Mouse (Mus musculus): ENCODE results near the gene Zmynd15. TPM values are rescaled to one million over a fixed set of nuclear protein-coding genes. Genes with fewer than 3 reads are reported as not detected.
A peak's percentile ranks its signal among the peaks of the same experiment; 100 is the strongest.

The Zmynd15 gene
- polyA plus RNA-seq (2012; rRNA removed) (0.28 and 0.31 TPM in 2 replicates), polyA plus RNA-seq (2014; fragmentation: Nextera tagmentation; extraction: Ambion mirVana) (0.10 and 0.29 TPM in 2 replicates)

GRCm38 (mm10) chr11:70458688-70459600 is at the start of gene Zmynd15:
Gene Zmynd15 (plus strand): TSS chr11:70459433.
- peak within 1 kb of the TSS; percentile 37 to 50 for H3K4me3 ChIP-seq (ENCODE audit: insufficient read depth in 1 of 2, low read depth in 2 of 2, low read length in 2 of 2)
- H3K36me3 ChIP-seq (replicated peaks; ENCODE audit: control insufficient read depth, insufficient read depth, low read depth): no peaks in the 10 kb centered on the region
- H3K4me2 ChIP-seq (ENCODE audit: low read depth): peak within 1 kb of the TSS; percentile 61
- TF ChIP-seq CTCF (IDR thresholded peaks at IDR 0.05; ENCODE audit: low read depth) (no peak), EP300 (IDR thresholded peaks at IDR 0.05; ENCODE audit: low read depth) (no peak)
- DNase-seq (ENCODE audit: low read depth in 3 of 3, low spot score in 3 of 3): no peak
- no peaks in the 10 kb centered on the region for H3K9me3 ChIP-seq (ENCODE audit: control insufficient read depth, low read length)
- H3K27me3 ChIP-seq (ENCODE audit: control insufficient read depth, insufficient read depth, low read length): peaks cover 23% of the 10 kb centered on the region
- ATAC-seq (ENCODE audit: insufficient read depth): no peak
- no peak within 1 kb of the TSS for H3K9ac ChIP-seq (replicated peaks)
- no peak within 1 kb of the TSS for H3K27ac ChIP-seq
- WGBS (ENCODE audit: insufficient replicate concordance): 17% methylated on average over 32 of the region's 32 CpGs
- 0 out of 4 replicates have a peak, but pooled peaks cover 0 to 2% of the 10 kb centered on the region in 2 experiments for H3K4me1 ChIP-seq (replicated peaks; ENCODE audit: control insufficient read depth in 2 of 2, insufficient read depth in 2 of 2, low read length in 1 of 2)

- H3K4me3 ChIP-seq (ENCODE audit: insufficient read depth in 1 of 2, low read depth in 2 of 2, low read length in 2 of 2): peak within 1 kb of the TSS; percentile 86 to 90
- ATAC-seq (ENCODE audit: insufficient read depth): peak; percentile 91
- H3K9ac ChIP-seq (replicated peaks): peak within 1 kb of the TSS; percentile 91
- WGBS (ENCODE audit: insufficient replicate concordance): under 1% methylated on average over 59 of the region's 59 CpGs
- peaks cover 7 to 18% of the 10 kb centered on the region in 2 experiments; a peak in 3 of 4 replicates for H3K4me1 ChIP-seq (replicated peaks; ENCODE audit: control insufficient read depth in 2 of 2, insufficient read depth in 2 of 2, low read length in 1 of 2)
- H3K4me2 ChIP-seq (ENCODE audit: low read depth): peak within 1 kb of the TSS; percentile 80
- no peaks in the 10 kb centered on the region for H3K27me3 ChIP-seq (ENCODE audit: control insufficient read depth, insufficient read depth, low read length)
- peaks cover 7% of the 10 kb centered on the region for H3K36me3 ChIP-seq (replicated peaks; ENCODE audit: control insufficient read depth, insufficient read depth, low read depth)
- TF ChIP-seq CTCF (IDR thresholded peaks at IDR 0.05; ENCODE audit: low read depth) (peak; percentile 20; the same call in 1 of the 2 replicates), EP300 (IDR thresholded peaks at IDR 0.05; ENCODE audit: low read depth) (no peak)
- DNase-seq (ENCODE audit: low read depth in 3 of 3, low spot score in 3 of 3): peak; percentile 66 to 72 (median 70)
- H3K9me3 ChIP-seq (ENCODE audit: control insufficient read depth, low read length): no peaks in the 10 kb centered on the region
- peak within 1 kb of the TSS; percentile 43 for H3K27ac ChIP-seq
Measured at GRCm38 (mm10) chr11:70409594-70410296, 49.5 kb upstream of the Zmynd15 start, which contains the start of gene Pelp1. Gene Pelp1 (minus strand): TSS chr11:70410031.

DNA sequence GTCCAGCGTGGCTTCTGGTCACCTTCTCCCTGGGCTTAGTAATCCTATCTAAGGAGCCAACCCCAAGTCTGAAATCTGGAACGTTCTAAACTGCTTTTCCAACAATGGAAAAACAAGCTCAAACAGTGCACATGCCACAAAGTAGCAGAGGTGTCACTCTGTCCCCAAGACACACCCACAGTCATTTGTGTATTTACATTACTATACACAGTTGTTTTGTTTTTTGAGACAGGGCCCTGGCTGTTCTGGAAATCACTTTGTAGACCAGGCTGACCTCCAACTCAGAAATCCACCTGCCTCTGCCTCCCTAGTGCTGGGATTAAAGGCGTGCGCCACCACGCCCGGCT is 49.0 kb upstream of the Zmynd15 start:
- H3K4me1 ChIP-seq (replicated peaks; ENCODE audit: control insufficient read depth in 2 of 2, insufficient read depth in 2 of 2, low read length in 1 of 2): peaks cover 7 to 18% of the 10 kb centered on the region in 2 experiments; a peak in 3 of 4 replicates
- H3K4me3 ChIP-seq (ENCODE audit: insufficient read depth in 1 of 2, low read depth in 2 of 2, low read length in 2 of 2): peak overlapping the region; percentile 86 to 90
- TF ChIP-seq EP300 (IDR thresholded peaks at IDR 0.05; ENCODE audit: low read depth): no peak
- no peak for TF ChIP-seq CTCF (IDR thresholded peaks at IDR 0.05; ENCODE audit: low read depth)
- WGBS (ENCODE audit: insufficient replicate concordance): 42% methylated on average over 6 of the region's 6 CpGs
- ATAC-seq (ENCODE audit: insufficient read depth) (peak; percentile 44), DNase-seq (ENCODE audit: low read depth in 3 of 3, low spot score in 3 of 3) (no peak)
- no peaks in the 10 kb centered on the region for H3K27me3 ChIP-seq (ENCODE audit: control insufficient read depth, insufficient read depth, low read length)
- H3K9ac ChIP-seq (replicated peaks): peak overlapping the region; percentile 91
- H3K4me2 ChIP-seq (ENCODE audit: low read depth): peak overlapping the region; percentile 80
- no peaks in the 10 kb centered on the region for H3K9me3 ChIP-seq (ENCODE audit: control insufficient read depth, low read length)
- peak overlapping the region; percentile 7 for H3K27ac ChIP-seq
- H3K36me3 ChIP-seq (replicated peaks; ENCODE audit: control insufficient read depth, insufficient read depth, low read depth): peaks cover 4% of the 10 kb centered on the region

DNA sequence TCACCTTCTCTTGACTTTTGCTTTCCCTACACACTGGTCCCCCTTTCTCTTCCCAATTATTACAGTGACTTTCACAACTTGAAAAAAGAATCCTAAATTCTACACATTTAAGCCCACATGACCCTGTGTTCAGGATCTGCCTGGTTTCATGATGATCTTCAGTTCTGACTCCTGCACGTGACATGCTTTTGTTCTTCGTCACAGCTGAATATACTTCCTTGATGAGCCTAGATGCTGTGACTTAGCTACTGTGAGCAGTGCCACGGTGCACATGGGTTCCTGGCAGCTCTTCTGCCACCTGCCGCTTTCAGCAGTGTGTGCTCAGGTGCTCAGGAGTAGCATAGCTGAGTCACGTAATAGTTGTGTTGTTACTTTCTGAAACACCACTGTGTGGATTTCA is 46.6 kb upstream of the Zmynd15 start:
- H3K27ac ChIP-seq: no peak overlapping the region
- DNase-seq (ENCODE audit: low read depth in 3 of 3, low spot score in 3 of 3): no peak
- H3K9ac ChIP-seq (replicated peaks): no peak overlapping the region
- TF ChIP-seq CTCF (IDR thresholded peaks at IDR 0.05; ENCODE audit: low read depth): no peak
- no peak for TF ChIP-seq EP300 (IDR thresholded peaks at IDR 0.05; ENCODE audit: low read depth)
- peaks cover 7 to 15% of the 10 kb centered on the region in 2 experiments; a peak in 3 of 4 replicates for H3K4me1 ChIP-seq (replicated peaks; ENCODE audit: control insufficient read depth in 2 of 2, insufficient read depth in 2 of 2, low read length in 1 of 2)
- no peak for ATAC-seq (ENCODE audit: insufficient read depth)
- H3K36me3 ChIP-seq (replicated peaks; ENCODE audit: control insufficient read depth, insufficient read depth, low read depth): no peaks in the 10 kb centered on the region
- no peaks in the 10 kb centered on the region for H3K9me3 ChIP-seq (ENCODE audit: control insufficient read depth, low read length)
- whole genome bisulfite sequencing (ENCODE audit: insufficient replicate concordance): 70% methylated on average over 5 of the region's 5 CpGs
- no peak overlapping the region for H3K4me2 ChIP-seq (ENCODE audit: low read depth)
- H3K4me3 ChIP-seq (ENCODE audit: insufficient read depth in 1 of 2, low read depth in 2 of 2, low read length in 2 of 2): no peak overlapping the region
- no peaks in the 10 kb centered on the region for H3K27me3 ChIP-seq (ENCODE audit: control insufficient read depth, insufficient read depth, low read length)
